ENCODE assay signal across 23 mouse cellular contexts in the genomic region with DNA sequence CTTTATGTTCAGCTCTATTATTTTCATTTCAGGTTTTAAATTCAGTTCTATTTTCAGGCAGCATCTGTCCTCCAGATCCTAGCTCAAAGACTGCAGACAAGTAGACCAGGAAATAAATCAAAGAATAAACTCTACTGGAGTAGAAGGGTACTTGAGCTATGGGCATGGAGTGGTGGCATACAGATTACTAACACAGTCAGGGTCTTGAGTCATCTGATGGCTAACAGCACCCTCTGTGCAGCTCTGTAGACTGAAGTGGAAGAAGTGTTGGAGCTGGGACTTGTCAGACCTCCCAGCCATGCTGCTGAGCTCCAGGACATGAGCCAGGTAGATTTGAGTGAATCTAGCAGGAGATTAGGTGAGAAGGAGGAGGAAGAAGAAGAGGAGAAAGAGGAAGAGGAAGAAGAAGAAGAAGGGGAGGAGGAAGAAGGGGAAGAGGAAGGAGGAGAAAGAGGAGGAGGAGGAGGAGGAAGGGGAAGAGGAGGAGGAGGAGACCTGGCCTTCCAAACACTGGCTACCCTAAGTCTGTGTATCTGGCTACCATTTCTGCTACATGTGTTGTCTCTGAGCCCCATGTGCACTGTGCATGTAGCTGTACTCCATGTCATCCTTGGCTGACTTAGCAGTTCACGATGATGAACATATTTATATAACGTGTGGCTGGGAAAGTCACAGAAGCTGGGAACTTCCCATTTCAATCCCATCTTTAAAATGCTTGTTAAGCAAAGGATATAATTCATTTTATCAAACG.
"Had no signal": no experiment of that assay in that cellular context is flagged by ENCODE, and none has a peak within 500 bp of the region (broad histone marks: within the 10 kb centered on the region; RNA-seq: fewer than 3 reads in every experiment).

No protein-coding gene starts in this region.

- H3K27me3 ChIP-seq: kidney, embryonic 15.5 days; limb, embryonic 12.5 days; liver, embryonic 12.5 days; liver, embryonic 15.5 days; midbrain, embryonic 12.5 days; midbrain, embryonic 15.5 days; neural tube, embryonic 12.5 days; neural tube, embryonic 15.5 days had no signal

- H3K9ac ChIP-seq: kidney, embryonic 15.5 days; limb, embryonic 12.5 days; liver, embryonic 12.5 days; liver, embryonic 15.5 days; midbrain, embryonic 12.5 days; midbrain, embryonic 15.5 days; neural tube, embryonic 12.5 days; neural tube, embryonic 15.5 days had no signal

- H3K4me2 ChIP-seq: kidney, embryonic 15.5 days; limb, embryonic 12.5 days; liver, embryonic 12.5 days; liver, embryonic 15.5 days; midbrain, embryonic 12.5 days; midbrain, embryonic 15.5 days; neural tube, embryonic 12.5 days; neural tube, embryonic 15.5 days had no signal

- H3K9me3 ChIP-seq: kidney, embryonic 15.5 days; limb, embryonic 12.5 days; liver, embryonic 12.5 days; liver, embryonic 15.5 days; midbrain, embryonic 12.5 days; midbrain, embryonic 15.5 days; neural tube, embryonic 12.5 days; neural tube, embryonic 15.5 days had no signal

- H3K27ac ChIP-seq: kidney, embryonic 15.5 days; left cerebral cortex, adult 2 months; limb, embryonic 12.5 days; liver, embryonic 12.5 days; liver, embryonic 15.5 days; macrophage; midbrain, embryonic 12.5 days; midbrain, embryonic 15.5 days; neural tube, embryonic 12.5 days; neural tube, embryonic 15.5 days; stomach, postnatal 0 days had no signal

- H3K4me1 ChIP-seq: liver, embryonic 15.5 days had no signal

- DNase-seq: kidney, adult 2 months; kidney, postnatal 14 days; kidney, postnatal 4 days; layer of hippocampus, postnatal 36 days; liver; lung, adult 2 months; right cerebral cortex, adult 18-20 months; right cerebral cortex, postnatal 14 days; right cerebral cortex, postnatal 4 days; thymus, adult 18-20 months; thymus, postnatal 4 days had no signal

- H3K4me3 ChIP-seq: kidney, embryonic 15.5 days; left cerebral cortex, adult 2 months; limb, embryonic 12.5 days; liver, embryonic 12.5 days; liver, embryonic 15.5 days; midbrain, embryonic 12.5 days; midbrain, embryonic 15.5 days; neural tube, embryonic 12.5 days; neural tube, embryonic 15.5 days had no signal

- ATAC-seq: intestine, postnatal 0 days; liver, embryonic 12.5 days; midbrain, embryonic 15.5 days had no signal

- H3K36me3 ChIP-seq: kidney, embryonic 15.5 days; limb, embryonic 12.5 days; liver, embryonic 12.5 days; liver, embryonic 15.5 days; midbrain, embryonic 12.5 days; midbrain, embryonic 15.5 days; neural tube, embryonic 12.5 days; neural tube, embryonic 15.5 days had no signal
